Mouse (Mus musculus) ES-E14 (cell line): ENCODE data around the gene Ranbp10.

Experiments
- CHD2 ChIP-seq: IDR thresholded peaks from 2 replicates; pipeline ENCODE4 v1.6.1; 2014; ENCODE audit warnings: mild to moderate bottlenecking, low read depth, low read length, inconsistent platforms
- HCFC1 ChIP-seq: IDR thresholded peaks from 2 replicates; pipeline ENCODE4 v1.6.1; 2012; ENCODE audit warnings: low read length, inconsistent platforms, borderline replicate concordance; ENCODE audit not compliant: insufficient read depth
- MAFK ChIP-seq: IDR thresholded peaks from 2 replicates; pipeline ENCODE4 v1.6.1; 2014; ENCODE audit warnings: mild to moderate bottlenecking, low read depth, low read length, inconsistent platforms; ENCODE audit not compliant: insufficient read depth
- ZC3H11A ChIP-seq: IDR thresholded peaks from 2 replicates; pipeline ENCODE4 v1.6.1; 2012; ENCODE audit warnings: low read depth, mild to moderate bottlenecking, inconsistent platforms, low read length, borderline replicate concordance
- ZNF384 ChIP-seq: IDR thresholded peaks from 2 replicates; pipeline ENCODE4 v1.6.1; 2012; ENCODE audit warnings: low read depth, low read length, inconsistent platforms

DNA sequence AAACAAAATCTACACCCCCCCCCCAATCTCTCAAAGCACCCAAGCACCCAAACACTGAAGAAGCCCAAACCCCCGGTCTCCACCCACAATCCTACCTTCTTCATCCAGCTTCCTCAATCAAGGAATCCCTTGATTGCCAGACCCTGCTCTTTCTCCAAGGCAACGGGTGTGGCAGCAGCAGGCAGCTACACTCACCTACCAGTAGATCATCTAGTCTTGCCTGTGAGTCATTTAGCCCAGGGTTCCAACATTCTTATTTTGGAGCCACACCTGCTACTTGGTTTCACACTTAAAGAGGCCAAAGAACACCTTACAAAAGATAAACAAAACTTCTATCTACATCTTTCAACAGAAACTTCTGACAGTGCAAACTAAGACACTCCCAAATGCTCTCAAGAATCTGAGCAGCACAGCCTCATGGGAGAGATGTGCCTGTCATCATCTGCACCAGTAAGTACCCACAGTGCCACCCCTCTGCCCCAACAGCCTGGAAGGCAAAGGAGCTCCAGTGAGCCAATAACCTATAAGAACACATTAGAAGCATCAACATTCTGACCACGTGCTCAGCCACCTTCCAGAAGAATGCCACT lies 33.0 kb downstream of the Ranbp10 start:
- no peak for TF ChIP-seq ZNF384
- TF ChIP-seq ZC3H11A: no peak
- no peak for TF ChIP-seq HCFC1
- TF ChIP-seq CHD2: no peak
- TF ChIP-seq MAFK: no peak
